Mouse (Mus musculus) forebrain, embryonic 11.5 days (tissue): ENCODE data around the gene Slc29a1. TPM values are rescaled to one million over a fixed set of nuclear protein-coding genes. Genes with fewer than 3 reads are reported as not detected.
A peak's percentile ranks its signal among the peaks of the same experiment; 100 is the strongest.
"Not testable (repeated sequence)": the region's sequence is repeated elsewhere in the genome, so short reads cannot be mapped to it uniquely, and the experiment has no call there.

Experiments used
- ATAC-seq: fragments of 200-750 bp; cut with Nextera tagmentation; replicated peaks from 2 replicates; pipeline ENCODE4 v1.8.0; 2017; ENCODE audit warnings: moderate TSS enrichment; ENCODE audit not compliant: low FRiP score
- DNase-seq: peaks from one replicate; pipeline ENCODE4 v3.0.0-alpha.2; 2017; ENCODE audit warnings: low spot score
- H3K27ac ChIP-seq: fragments of 300-500 bp; sonication (generic); 2 replicates; pipeline ENCODE4 v1.5.1; 2014; ENCODE audit warnings: low read depth, low read length
- H3K27me3 ChIP-seq: fragments of 300-500 bp; sonication (generic); 2 replicates; pipeline ENCODE4 v1.6.1; 2014; ENCODE audit warnings: mild to moderate bottlenecking, low read length, mixed read lengths; ENCODE audit not compliant: control insufficient read depth, insufficient read depth
- H3K36me3 ChIP-seq: fragments of 300-500 bp; sonication (generic); 2 replicates; pipeline ENCODE4 v1.6.1; 2014; ENCODE audit warnings: mild to moderate bottlenecking, low read length, moderate library complexity, mixed read lengths; ENCODE audit not compliant: control insufficient read depth, insufficient read depth
- H3K4me1 ChIP-seq: fragments of 300-500 bp; sonication (generic); replicated peaks from 2 replicates; pipeline ENCODE4 v1.6.1; 2014; ENCODE audit warnings: low read length, mixed read lengths; ENCODE audit not compliant: control insufficient read depth, insufficient read depth
- H3K4me2 ChIP-seq: fragments of 300-500 bp; sonication (generic); 2 replicates; pipeline ENCODE4 v1.6.1; 2014; ENCODE audit warnings: low read depth, mild to moderate bottlenecking, low read length, moderate library complexity, mixed read lengths; ENCODE audit not compliant: severe bottlenecking
- H3K4me3 ChIP-seq: fragments of 300-500 bp; sonication (generic); 2 replicates; pipeline ENCODE4 v1.5.1; 2014; ENCODE audit warnings: low read depth, low read length
- H3K9ac ChIP-seq: fragments of 300-500 bp; sonication (generic); 2 replicates; pipeline ENCODE4 v1.6.1; 2014; ENCODE audit warnings: low read length
- H3K9me3 ChIP-seq: fragments of 300-500 bp; sonication (generic); 2 replicates; pipeline ENCODE4 v1.6.1; 2016; ENCODE audit warnings: low read length, mixed read lengths; ENCODE audit not compliant: control insufficient read depth
- WGBS: fragments of 180-500 bp; shearing (Covaris S2); extraction: QIAGEN DNeasy Blood & Tissue Kit; methylation state at CpG from one replicate; pipeline ENCODE4 v1.1.7; 2014; 5-methylcytosine and 5-hydroxymethylcytosine counted together
- polyA plus RNA-seq: library from polyadenylated mRNA; unstranded; fragments of >200 nt; fragmentation: Nextera tagmentation; extraction: Ambion mirVana; gene quantifications from 2 replicates; pipeline ENCODE4 v1.2.1, GENCODE M21; 2014

Slc29a1 gene
- polyA plus RNA-seq, 1 experiment from 2014 or later, result 56.7 TPM

DNA sequence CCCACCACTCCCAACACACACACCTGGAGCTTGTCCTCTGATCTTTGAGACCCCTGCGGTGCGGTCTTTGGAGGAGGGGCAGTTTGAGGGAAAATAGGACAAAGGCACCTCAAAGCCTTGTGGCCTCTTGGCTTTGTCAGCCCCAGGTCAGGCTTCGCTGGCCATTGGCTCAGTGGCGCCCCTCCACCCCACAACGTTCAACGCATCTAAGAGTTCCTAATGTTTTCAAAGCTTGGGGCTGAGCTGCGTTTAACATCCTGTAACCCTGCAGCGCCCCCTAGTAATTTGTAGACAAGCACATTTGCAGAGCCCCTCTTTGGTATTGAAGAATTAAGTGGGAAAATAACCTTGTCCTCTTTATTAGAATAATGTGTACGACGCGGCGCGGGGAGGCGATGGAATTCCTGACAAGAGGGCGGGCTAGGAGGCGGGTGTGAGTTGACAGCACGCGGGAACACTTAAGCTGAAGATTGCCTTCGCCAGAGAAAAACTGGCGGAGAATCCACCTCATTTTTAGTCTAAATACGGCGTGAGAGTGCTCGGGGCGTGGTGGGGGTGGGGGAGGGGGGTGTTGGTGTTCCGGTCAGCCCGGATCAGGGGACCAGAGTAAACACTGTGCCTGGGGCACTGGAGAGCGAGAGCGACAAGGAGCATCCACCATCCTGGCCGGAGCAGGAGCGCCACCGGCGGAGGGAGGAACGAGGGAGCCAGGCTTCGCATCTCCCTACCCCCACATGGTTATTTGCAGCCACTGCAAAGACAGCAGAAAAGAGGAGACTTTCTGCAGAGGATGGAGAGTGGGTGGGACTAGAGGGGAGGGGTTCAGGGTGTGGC lies 30.7 kb upstream of the Slc29a1 start:
- H3K27ac ChIP-seq, result 0 out of 2 replicates have a peak overlapping the region, but pooled peaks have one; percentile 31
- no peaks in the 10 kb centered on the region for H3K9me3 ChIP-seq
- no peaks in the 10 kb centered on the region for H3K27me3 ChIP-seq
- no peaks in the 10 kb centered on the region for H3K36me3 ChIP-seq
- H3K4me2 ChIP-seq, result peak overlapping the region; percentile 89
- peak overlapping the region; percentile 59 for H3K9ac ChIP-seq
- peak; percentile 77 for ATAC-seq
- peak; percentile 77 for DNase-seq
- 2% methylated on average over 34 of the region's 34 CpGs for WGBS
- peak overlapping the region; percentile 38 for H3K4me3 ChIP-seq
- no peaks in the 10 kb centered on the region; the same call in 1 of the 2 replicates for H3K4me1 ChIP-seq

DNA sequence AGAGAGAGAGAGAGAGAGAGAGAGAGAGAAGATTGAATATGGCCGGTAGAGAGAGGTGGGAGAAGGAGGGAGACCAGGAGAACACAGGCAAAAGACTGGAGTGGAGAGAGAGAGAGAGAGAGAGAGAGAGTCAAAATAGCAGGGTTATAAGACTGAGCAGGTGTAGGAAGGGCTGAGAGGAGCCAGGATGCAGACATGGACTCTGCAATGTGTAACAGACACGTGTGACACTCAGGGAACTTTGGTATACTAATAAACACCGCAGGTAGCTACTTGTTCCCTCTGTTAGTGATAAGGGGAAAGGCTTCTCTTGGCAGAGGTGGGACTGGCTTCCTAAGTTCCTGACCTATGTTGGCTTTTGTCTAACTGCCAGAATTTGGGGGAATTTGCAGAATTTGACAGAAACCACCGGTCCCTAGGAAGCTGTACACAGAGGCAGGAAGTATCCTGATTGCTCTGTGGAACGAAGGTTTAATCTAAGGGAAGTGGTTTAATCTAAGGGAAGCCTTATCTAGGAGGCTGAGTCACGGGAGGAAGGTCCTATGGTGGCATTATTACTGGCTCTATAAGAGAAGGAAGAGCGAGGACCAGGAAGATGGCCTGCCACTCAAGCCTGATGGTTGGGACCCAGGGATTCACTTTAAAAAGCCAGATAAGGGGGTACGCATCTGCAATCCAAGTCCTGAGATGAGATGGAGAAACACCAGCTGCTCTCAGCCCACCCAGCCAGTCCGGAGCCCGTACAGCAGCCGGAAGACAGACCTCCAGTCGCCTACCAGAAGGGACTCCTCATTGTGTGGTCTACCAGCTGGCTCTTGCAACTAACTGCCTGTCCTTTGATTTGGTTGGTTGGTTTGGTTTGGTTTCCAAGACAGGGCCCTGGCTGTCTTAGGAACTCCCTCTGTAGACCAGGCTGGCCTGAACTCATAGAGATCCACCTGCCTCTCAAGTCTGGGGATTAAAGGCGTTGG lies 29.8 kb upstream of the Slc29a1 start:
- DNase-seq (no peak), ATAC-seq (no peak)
- no peak overlapping the region; the same call in 1 of the 2 replicates for H3K9ac ChIP-seq
- H3K27me3 ChIP-seq, result no peaks in the 10 kb centered on the region
- WGBS, result 75% methylated on average over 13 of the region's 13 CpGs
- H3K4me3 ChIP-seq, result no peak overlapping the region
- no peak overlapping the region; the same call in 1 of the 2 replicates for H3K4me2 ChIP-seq
- no peaks in the 10 kb centered on the region; the same call in 1 of the 2 replicates for H3K4me1 ChIP-seq
- H3K27ac ChIP-seq, result no peak overlapping the region
- no peaks in the 10 kb centered on the region for H3K36me3 ChIP-seq
- H3K9me3 ChIP-seq, result no peaks in the 10 kb centered on the region

DNA sequence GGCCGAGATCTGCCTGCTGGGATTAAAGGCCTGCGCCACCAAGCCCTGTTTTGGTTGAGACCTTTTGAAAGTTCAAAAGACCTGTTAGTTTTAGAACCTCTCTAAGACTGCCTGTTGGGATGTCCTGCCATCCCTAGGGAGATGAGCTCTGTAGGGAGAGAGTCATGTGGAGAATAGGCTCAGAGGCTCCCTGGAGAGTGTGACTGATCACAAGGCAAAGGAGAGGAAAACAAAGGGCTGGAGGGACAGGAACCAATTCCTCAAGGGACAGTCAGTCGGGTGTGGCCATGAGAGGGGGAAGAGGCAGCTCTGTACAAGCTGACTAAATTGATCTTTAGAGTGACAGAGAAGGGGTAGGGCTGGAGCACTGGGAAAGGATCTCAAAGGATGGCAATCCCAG lies 28.8 kb upstream of the Slc29a1 start:
- H3K27me3 ChIP-seq, result no peaks in the 10 kb centered on the region
- H3K4me1 ChIP-seq, result no peaks in the 10 kb centered on the region; the same call in 1 of the 2 replicates
- no peak overlapping the region for H3K4me2 ChIP-seq
- no peaks in the 10 kb centered on the region for H3K36me3 ChIP-seq
- no peak overlapping the region for H3K27ac ChIP-seq
- H3K4me3 ChIP-seq, result no peak overlapping the region
- 21% methylated on average over 3 of the region's 3 CpGs for WGBS
- ATAC-seq (no peak), DNase-seq (no peak)
- H3K9ac ChIP-seq, result no peak overlapping the region
- no peaks in the 10 kb centered on the region for H3K9me3 ChIP-seq

DNA sequence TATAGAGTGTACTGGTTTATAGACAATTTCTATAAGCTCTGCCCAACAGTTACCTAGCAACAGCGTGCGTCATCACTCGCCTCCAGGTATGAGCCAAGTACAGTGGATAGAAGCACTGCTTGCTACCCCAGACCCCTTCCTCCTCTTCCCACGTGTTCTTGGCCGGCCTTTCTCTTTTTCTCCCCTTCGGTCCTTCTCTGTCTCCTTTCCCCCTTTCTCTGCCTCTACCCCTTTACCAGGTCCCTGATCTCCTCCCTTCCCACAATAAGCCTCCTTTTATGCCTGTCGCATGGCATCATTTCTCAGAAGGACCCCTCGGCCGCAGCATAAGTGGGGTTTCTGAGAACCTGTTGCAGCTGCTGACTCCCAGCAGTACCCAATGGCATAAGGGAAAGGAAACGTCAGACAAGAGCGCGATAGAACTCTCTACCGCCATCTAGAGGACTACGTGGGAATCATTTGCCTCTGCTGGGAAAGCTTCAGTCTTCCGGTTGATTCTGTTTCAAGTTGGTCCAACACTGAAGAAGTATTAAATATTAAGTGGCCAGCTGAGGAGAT lies 27.2 kb upstream of the Slc29a1 start:
- H3K27ac ChIP-seq, result no peak overlapping the region
- ATAC-seq, result no peak; the same call in 1 of the 2 replicates

DNA sequence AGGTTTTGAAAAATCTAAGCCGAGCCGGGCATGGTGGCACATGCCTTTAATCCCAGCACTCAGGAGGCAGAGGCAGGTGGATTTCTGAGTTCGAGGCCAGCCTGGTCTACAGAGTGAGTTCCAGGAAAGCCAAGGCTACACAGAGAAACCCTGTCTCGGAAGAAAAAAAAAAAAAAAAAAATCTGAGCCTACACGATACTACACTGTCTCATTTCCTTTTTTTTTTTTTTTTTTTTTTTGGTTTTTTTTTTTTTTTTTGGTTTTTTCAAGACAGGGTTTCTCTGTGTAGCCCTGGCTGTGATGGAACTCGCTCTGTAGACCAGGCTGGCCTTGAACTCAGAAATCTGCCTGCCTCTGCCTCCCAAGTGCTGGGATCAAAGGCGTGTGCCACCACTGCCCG lies 24.0 kb upstream of the Slc29a1 start:
- H3K4me1 ChIP-seq, H3K27ac ChIP-seq, H3K27me3 ChIP-seq, DNase-seq, H3K36me3 ChIP-seq, H3K4me2 ChIP-seq, ATAC-seq, H3K4me3 ChIP-seq, H3K9me3 ChIP-seq, H3K9ac ChIP-seq: not testable (repeated sequence)
- 89% methylated on average over 8 of the region's 8 CpGs for WGBS

More for the DNA sequence above, 27.2 kb upstream of the Slc29a1 start:
- no peaks in the 10 kb centered on the region for H3K27me3 ChIP-seq
- H3K9me3 ChIP-seq, result no peaks in the 10 kb centered on the region
- H3K4me1 ChIP-seq, result no peaks in the 10 kb centered on the region; the same call in 1 of the 2 replicates
- no peak overlapping the region for H3K4me3 ChIP-seq
- H3K36me3 ChIP-seq, result no peaks in the 10 kb centered on the region
- H3K9ac ChIP-seq, result 0 out of 2 replicates have a peak overlapping the region, but pooled peaks have one; percentile 12
- DNase-seq, result peak; percentile 85
- 24% methylated on average over 15 of the region's 15 CpGs for WGBS
- no peak overlapping the region for H3K4me2 ChIP-seq

DNA sequence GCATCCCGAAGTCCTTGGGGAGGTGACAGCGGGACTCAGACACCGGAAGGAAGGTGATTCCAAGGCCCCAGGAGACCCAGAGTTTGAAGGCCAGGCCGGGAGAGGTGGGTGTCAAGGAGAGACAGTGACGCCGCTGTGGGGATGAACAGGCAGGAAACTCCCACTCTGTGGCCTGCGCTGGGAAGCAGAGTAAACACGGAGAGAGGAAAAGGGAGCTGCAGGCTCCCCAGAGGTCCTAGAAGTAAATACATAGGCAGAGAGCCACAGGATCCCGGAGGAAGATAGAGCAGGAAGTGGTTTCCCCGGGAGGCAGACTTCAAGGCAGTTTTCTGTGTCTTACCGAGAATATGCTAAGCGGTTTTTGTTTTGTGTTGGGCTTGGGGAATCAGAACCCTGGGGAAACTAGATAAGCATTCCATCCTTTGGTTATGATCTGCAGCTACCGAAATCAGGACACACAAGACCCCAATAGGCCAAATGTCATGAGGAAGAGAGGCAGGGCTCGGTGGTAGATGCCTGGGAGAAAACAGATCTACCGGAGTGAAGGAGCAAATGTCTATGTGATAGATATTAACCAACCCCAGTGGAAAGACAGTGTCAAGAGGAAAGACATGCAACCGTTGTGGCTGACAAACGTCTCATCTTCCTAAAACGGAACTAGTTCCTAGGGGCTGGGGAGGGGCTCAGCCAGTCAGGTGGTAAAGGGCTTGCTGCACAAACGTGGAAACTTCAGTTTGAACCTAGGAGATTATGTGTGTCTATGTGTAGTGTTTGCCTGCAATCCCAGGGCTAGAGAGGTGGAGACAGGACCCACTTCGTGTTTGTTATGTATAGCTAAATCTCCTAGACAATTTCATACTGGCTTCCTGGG lies 20.2 kb upstream of the Slc29a1 start:
- H3K4me1 ChIP-seq, result no peaks in the 10 kb centered on the region
- ATAC-seq (no peak), DNase-seq (no peak)
- H3K27ac ChIP-seq, result no peak overlapping the region
- no peak overlapping the region for H3K4me3 ChIP-seq
- no peaks in the 10 kb centered on the region for H3K36me3 ChIP-seq
- H3K4me2 ChIP-seq, result peak overlapping the region; percentile 1; the same call in 1 of the 2 replicates
- no peaks in the 10 kb centered on the region for H3K9me3 ChIP-seq
- peak overlapping the region; percentile 1 for H3K9ac ChIP-seq
- 35% methylated on average over 20 of the region's 20 CpGs for WGBS
- no peaks in the 10 kb centered on the region for H3K27me3 ChIP-seq

DNA sequence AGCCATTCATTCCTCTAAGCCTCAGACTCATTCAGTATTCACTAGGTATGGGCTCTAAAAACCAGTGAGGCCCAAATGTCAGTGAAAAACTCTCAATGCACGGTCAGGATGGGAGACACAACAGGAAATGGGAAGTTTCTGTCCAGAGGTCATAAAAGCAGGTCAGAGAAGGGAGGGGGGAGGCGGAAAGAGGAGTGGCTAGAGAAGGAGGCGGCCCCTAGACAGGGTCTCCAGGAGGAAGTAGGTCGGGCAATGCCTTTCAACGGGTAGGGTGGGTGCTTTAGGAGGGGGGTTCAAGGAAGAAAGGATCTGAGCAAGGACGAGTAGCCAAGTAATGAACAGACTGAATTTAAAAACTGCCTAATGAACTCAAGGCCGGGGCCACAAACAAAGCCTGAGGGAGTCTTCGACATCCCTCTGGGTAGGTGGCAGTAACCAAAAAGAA lies 19.6 kb upstream of the Slc29a1 start:
- Histone ChIP-seq H3K9ac (peak overlapping the region; percentile 1; the same call in 1 of the 2 replicates), H3K4me3 (no peak overlapping the region), H3K27ac (no peak overlapping the region), H3K27me3 (no peaks in the 10 kb centered on the region), H3K4me1 (no peaks in the 10 kb centered on the region), H3K4me2 (peak overlapping the region; percentile 1; the same call in 1 of the 2 replicates), H3K36me3 (no peaks in the 10 kb centered on the region), H3K9me3 (no peaks in the 10 kb centered on the region)
- ATAC-seq, result no peak
- 12% methylated on average over 8 of the region's 8 CpGs for WGBS
- no peak for DNase-seq
